Mouse (Mus musculus) heart, adult 18-20 months (tissue): Measurements from ENCODE around the gene C1rl. TPM values are rescaled to one million over a fixed set of nuclear protein-coding genes. Genes with fewer than 3 reads are reported as not detected.
"Not testable (repeated sequence)": the region's sequence is repeated elsewhere in the genome, so short reads cannot be mapped to it uniquely, and the experiment has no call there.

Experiments used
- DNase-seq, 2 experiments: peaks; one replicate each; pipeline ENCODE4 v3.0.0; 2021 to 2022; ENCODE audit warnings: mixed read lengths in 1 of 2
- total RNA-seq, 2 experiments: library from RNA; stranded (reverse); gene quantifications; 2 replicates each; pipeline ENCODE4 v1.2.3; 2021

Gene C1rl
- total RNA-seq, 2 experiments from 2014 or later, result 1.3 to 2.1 TPM

- peak; percentile 22 to 62 for DNase-seq
Measured at GRCm38 (mm10) chr6:124505028-124505427, 12.1 kb downstream of the C1rl start.

GRCm38 (mm10) chr6:124506991-124507390, 14.1 kb downstream of the C1rl start:
- no peak for DNase-seq

GRCm38 (mm10) chr6:124508292-124508691, 15.4 kb downstream of the C1rl start:
- no peak for DNase-seq

- not testable (repeated sequence) for DNase-seq
Measured at GRCm38 (mm10) chr6:124509192-124509591, 16.3 kb downstream of the C1rl start.

GRCm38 (mm10) chr6:124511936-124512335, 19.0 kb downstream of the C1rl start:
- DNase-seq, result no peak

GRCm38 (mm10) chr6:124512355-124512836, 19.5 kb downstream of the C1rl start, which contains the start of gene C1ra:
Gene C1ra, plus strand, starts transcription at chr6:124512405.
- peak; percentile 67 to 87 for DNase-seq

- DNase-seq, result not testable (repeated sequence)
Measured at GRCm38 (mm10) chr6:124517733-124518132, 24.8 kb downstream of the C1rl start.

GRCm38 (mm10) chr6:124522082-124522481, 29.2 kb downstream of the C1rl start:
- peak in 1 of 2 experiments; percentile 14 for DNase-seq

- DNase-seq, result no peak
Measured at GRCm38 (mm10) chr6:124527881-124528280, 35.0 kb downstream of the C1rl start.

GRCm38 (mm10) chr6:124531077-124531476, 38.2 kb downstream of the C1rl start:
- DNase-seq, result no peak

- not testable (repeated sequence) for DNase-seq
Measured at GRCm38 (mm10) chr6:124536125-124536829, 43.4 kb downstream of the C1rl start.

GRCm38 (mm10) chr6:124541176-124541575, 48.3 kb downstream of the C1rl start:
- not testable (repeated sequence) for DNase-seq

GRCm38 (mm10) chr6:124542284-124542683, 49.4 kb downstream of the C1rl start, which contains the start of gene C1s1:
Gene C1s1, minus strand, starts transcription at chr6:124542359.
- peak; percentile 82 to 83 for DNase-seq

- DNase-seq, result peak; percentile 31 to 45
Measured at GRCm38 (mm10) chr6:124544466-124544865, 51.6 kb downstream of the C1rl start.

GRCm38 (mm10) chr6:124545425-124545824, 52.5 kb downstream of the C1rl start:
- no peak for DNase-seq

- not testable (repeated sequence) for DNase-seq
Measured at GRCm38 (mm10) chr6:124547979-124548378, 55.1 kb downstream of the C1rl start.

- no peak for DNase-seq
Measured at GRCm38 (mm10) chr6:124549023-124549550, 56.2 kb downstream of the C1rl start.

GRCm38 (mm10) chr6:124552766-124553165, 59.9 kb downstream of the C1rl start:
- DNase-seq, result peak; percentile 8 to 22

GRCm38 (mm10) chr6:124555956-124556355, 63.0 kb downstream of the C1rl start:
- not testable (repeated sequence) for DNase-seq
